Mouse (Mus musculus): ENCODE results near the gene Ndufa3. TPM values are rescaled to one million over a fixed set of nuclear protein-coding genes. Genes with fewer than 3 reads are reported as not detected.

Ndufa3 gene
- total and polyA plus RNA-seq, 3 experiments: 58.9 to 307 (median 261) TPM

DNA sequence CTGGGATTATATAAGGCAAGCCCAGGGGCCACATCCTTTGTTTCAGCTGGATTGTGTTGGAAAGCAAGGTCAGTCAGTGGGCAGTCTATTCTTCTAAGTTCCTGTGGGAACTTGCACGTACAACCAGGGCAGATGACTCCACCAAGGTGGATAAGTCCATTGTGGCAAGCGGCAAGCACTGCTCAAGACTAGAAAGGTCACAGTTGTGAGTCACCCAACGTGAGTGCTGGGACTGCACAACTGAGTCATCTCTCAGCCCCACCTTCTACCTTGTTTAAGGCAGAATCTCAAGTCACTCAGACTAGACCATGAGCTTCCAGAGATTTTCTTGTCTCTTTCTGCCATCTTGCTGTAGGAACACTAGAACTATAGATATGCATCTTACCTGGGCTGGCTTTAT lies 26.6 kb upstream of the Ndufa3 start:
- TF ChIP-seq CTCF (conservative IDR thresholded peaks at IDR 0.05 in 1 of 2, IDR thresholded peaks at IDR 0.05 in 1 of 2; ENCODE audit: low read depth in 2 of 2, low read length in 2 of 2) (no peak), PAX5 (IDR thresholded peaks at IDR 0.05; ENCODE audit: low read length) (no peak), NRF1 (IDR thresholded peaks at IDR 0.05; ENCODE audit: low read depth, low read length) (no peak), CHD2 (IDR thresholded peaks at IDR 0.05; ENCODE audit: low read length) (no peak), UBTF (IDR thresholded peaks at IDR 0.05; ENCODE audit: low read depth, low read length) (no peak), ZNF384 (IDR thresholded peaks at IDR 0.05; ENCODE audit: low read depth, low read length) (no peak), SMC3 (IDR thresholded peaks at IDR 0.05; ENCODE audit: low read depth, low read length) (no peak), EP300 (IDR thresholded peaks at IDR 0.05; ENCODE audit: low read length) (no peak), ETS1 (conservative IDR thresholded peaks at IDR 0.05; ENCODE audit: low read depth, low read length) (no peak), ZMIZ1 (IDR thresholded peaks at IDR 0.05; ENCODE audit: low read depth, low read length) (no peak), POLR2AphosphoS2 (IDR thresholded peaks at IDR 0.05; ENCODE audit: low read depth, low read length) (no peak), MYC (IDR thresholded peaks at IDR 0.05; ENCODE audit: low read depth, low read length) (no peak)
- Histone ChIP-seq H3K4me1 (ENCODE audit: control insufficient read depth in 1 of 2, insufficient read depth in 2 of 2) (peaks cover 0 to 6% of the 10 kb centered on the region in 2 experiments; a peak in 1 of 4 replicates), H3K4me3 (replicated peaks in 1 of 3; ENCODE audit: low read depth in 2 of 3, low read length in 2 of 3, poor library complexity in 1 of 3) (no peak overlapping the region), H3K4me2 (ENCODE audit: insufficient read depth, low read depth, poor library complexity, severe bottlenecking) (no peak overlapping the region), H3K79me2 (replicated peaks; ENCODE audit: control insufficient read depth, extremely low read depth, insufficient read depth, poor library complexity, severe bottlenecking) (no peaks in the 10 kb centered on the region), H3K27ac (ENCODE audit: insufficient read depth, low read depth) (no peak overlapping the region), H3K9me3 (replicated peaks; ENCODE audit: low read length) (no peaks in the 10 kb centered on the region), H3K9ac (ENCODE audit: insufficient read depth, low read depth) (no peak overlapping the region), H3K27me3 (replicated peaks) (no peaks in the 10 kb centered on the region), H3K36me3 (replicated peaks in 1 of 2; ENCODE audit: control insufficient read depth in 1 of 2, insufficient read depth in 1 of 2, low read length in 1 of 2) (no peaks in the 10 kb centered on the region)
- in situ Hi-C loops (cut with MboI; ENCODE audit: low pct_ligation_motif_present, low pct_unique_long_range_greater_than_20kb, low sequenced_read_pairs) (no loop called here), dilution Hi-C loops (cut with MboI; ENCODE audit: extremely low pct_ligation_motif_present, extremely low pct_unique_long_range_greater_than_20kb, low sequenced_read_pairs) (no loop called here)
- DNase-seq (ENCODE audit: extremely low read depth): no peak

- Histone ChIP-seq H3K4me2 (ENCODE audit: insufficient read depth, low read depth, poor library complexity, severe bottlenecking) (no peak overlapping the region), H3K36me3 (replicated peaks in 1 of 2; ENCODE audit: control insufficient read depth in 1 of 2, insufficient read depth in 1 of 2, low read length in 1 of 2) (no peaks in the 10 kb centered on the region), H3K4me1 (ENCODE audit: control insufficient read depth in 1 of 2, insufficient read depth in 2 of 2) (peaks cover 0 to 6% of the 10 kb centered on the region in 2 experiments; a peak in 1 of 4 replicates), H3K79me2 (replicated peaks; ENCODE audit: control insufficient read depth, extremely low read depth, insufficient read depth, poor library complexity, severe bottlenecking) (no peaks in the 10 kb centered on the region), H3K4me3 (replicated peaks in 1 of 3; ENCODE audit: low read depth in 2 of 3, low read length in 2 of 3, poor library complexity in 1 of 3) (no peak overlapping the region), H3K27me3 (replicated peaks) (no peaks in the 10 kb centered on the region), H3K27ac (ENCODE audit: insufficient read depth, low read depth) (no peak overlapping the region), H3K9me3 (replicated peaks; ENCODE audit: low read length) (no peaks in the 10 kb centered on the region), H3K9ac (ENCODE audit: insufficient read depth, low read depth) (no peak overlapping the region)
- TF ChIP-seq E2F4 (IDR thresholded peaks at IDR 0.05; ENCODE audit: insufficient replicate concordance, low read depth, low read length): no peak
- no peak for TF ChIP-seq MAFK (IDR thresholded peaks at IDR 0.05; ENCODE audit: insufficient replicate concordance, low read length)
- TF ChIP-seq KAT2A (IDR thresholded peaks at IDR 0.05; ENCODE audit: insufficient replicate concordance, low read length): no peak
- no peak for TF ChIP-seq MEF2A (IDR thresholded peaks at IDR 0.05; ENCODE audit: borderline replicate concordance, low read depth, low read length)
- TF ChIP-seq TBP (conservative IDR thresholded peaks at IDR 0.05; ENCODE audit: low read depth, low read length): no peak
- TF ChIP-seq HCFC1 (IDR thresholded peaks at IDR 0.05; ENCODE audit: low read depth, low read length): no peak
- TF ChIP-seq JUND (conservative IDR thresholded peaks at IDR 0.05; ENCODE audit: low read depth, low read length): no peak
- no peak for TF ChIP-seq SIN3A (IDR thresholded peaks at IDR 0.05; ENCODE audit: low read length)
- no peak for TF ChIP-seq RAD21 (IDR thresholded peaks at IDR 0.05; ENCODE audit: low read depth, low read length)
- no peak for TF ChIP-seq POLR2AphosphoS2 (IDR thresholded peaks at IDR 0.05; ENCODE audit: low read depth, low read length)
- no peak for TF ChIP-seq MYC (IDR thresholded peaks at IDR 0.05; ENCODE audit: low read depth, low read length)
- in situ Hi-C loops (cut with MboI; ENCODE audit: low pct_ligation_motif_present, low pct_unique_long_range_greater_than_20kb, low sequenced_read_pairs) (no loop called here), dilution Hi-C loops (cut with MboI; ENCODE audit: extremely low pct_ligation_motif_present, extremely low pct_unique_long_range_greater_than_20kb, low sequenced_read_pairs) (no loop called here)
- no peak for DNase-seq (ENCODE audit: extremely low read depth)
These were observed 25.6 kb upstream of the Ndufa3 start for GRCm38 (mm10) chr7:3591534-3591933.

Data from CH12.LX (cell line).